Mouse (Mus musculus): ENCODE data around the gene Amy1. TPM values are rescaled to one million over a fixed set of nuclear protein-coding genes. Genes with fewer than 3 reads are reported as not detected.

Gene Amy1
- total and polyA plus RNA-seq, 3 experiments = 0.27 to 0.81 TPM; not detected in 1

GRCm38 (mm10) chr3:113629606-113630359 lies 23.3 kb upstream of the Amy1 start, which contains the start of gene Rnpc3 (continued):
- TF ChIP-seq POLR2A (IDR thresholded peaks at IDR 0.05; ENCODE audit: control insufficient read depth in 1 of 2, insufficient read depth in 1 of 2, low read depth in 1 of 2, low read length in 2 of 2, poor library complexity in 1 of 2) (peak; percentile 95 to 96), TCF12 (IDR thresholded peaks at IDR 0.05; ENCODE audit: low read depth, low read length) (peak; percentile 71; the same call in 1 of the 2 replicates), EP300 (IDR thresholded peaks at IDR 0.05; ENCODE audit: low read depth in 1 of 2, low read length in 2 of 2) (no peak), SMC3 (IDR thresholded peaks at IDR 0.05; ENCODE audit: low read depth, low read length) (no peak), ELF1 (IDR thresholded peaks at IDR 0.05; ENCODE audit: low read depth, low read length) (peak; percentile 86), GABPA (IDR thresholded peaks at IDR 0.05; ENCODE audit: low read depth, low read length) (no peak), ZNF384 (IDR thresholded peaks at IDR 0.05; ENCODE audit: low read depth, low read length) (no peak), SIN3A (IDR thresholded peaks at IDR 0.05; ENCODE audit: low read length) (peak; percentile 46; the same call in 1 of the 2 replicates), KAT2A (conservative IDR thresholded peaks at IDR 0.05; ENCODE audit: low read depth, low read length) (peak; percentile 67), ZMIZ1 (IDR thresholded peaks at IDR 0.05; ENCODE audit: low read depth, low read length) (peak; percentile 92), GATA1 (IDR thresholded peaks at IDR 0.05; ENCODE audit: low read depth, low read length) (0 out of 2 replicates have a peak, but pooled peaks have one; percentile 2), ZC3H11A (IDR thresholded peaks at IDR 0.05; ENCODE audit: low read depth, low read length) (no peak), MAZ (IDR thresholded peaks at IDR 0.05; ENCODE audit: low read depth, low read length) (no peak; the same call in 1 of the 2 replicates)

GRCm38 (mm10) chr3:113590844-113591243 lies 15.7 kb downstream of the Amy1 start:
- Histone ChIP-seq H3K27me3 (ENCODE audit: control insufficient read depth in 1 of 2, insufficient read depth in 2 of 2, low read length in 2 of 2) (no peaks in the 10 kb centered on the region), H3K79me2 (ENCODE audit: control insufficient read depth, insufficient read depth, low read length, poor library complexity) (no peaks in the 10 kb centered on the region)
- TF ChIP-seq TAL1 (IDR thresholded peaks at IDR 0.05; ENCODE audit: low read length) = peak; percentile 15; the same call in 1 of the 2 replicates
- TF ChIP-seq MYB (IDR thresholded peaks at IDR 0.05; ENCODE audit: low read depth, low read length) = no peak

GRCm38 (mm10) chr3:113574578-113574977 lies 31.9 kb downstream of the Amy1 start:
- Histone ChIP-seq H3K79me2 (ENCODE audit: control insufficient read depth, insufficient read depth, low read length, poor library complexity) (no peaks in the 10 kb centered on the region), H3K9me3 (replicated peaks; ENCODE audit: insufficient read depth, low read length) (no peaks in the 10 kb centered on the region), H3K27me3 (ENCODE audit: control insufficient read depth in 1 of 2, insufficient read depth in 2 of 2, low read length in 2 of 2) (no peaks in the 10 kb centered on the region), H3K4me1 (ENCODE audit: control insufficient read depth in 1 of 2, insufficient read depth in 2 of 2, low read length in 2 of 2) (no peaks in the 10 kb centered on the region), H3K4me3 (ENCODE audit: control insufficient read depth in 1 of 2, insufficient read depth in 1 of 2, low read depth in 2 of 2, low read length in 2 of 2) (no peak overlapping the region), H3K9ac (ENCODE audit: control insufficient read depth, low read depth, low read length, poor library complexity, severe bottlenecking) (no peak overlapping the region), H3K27ac (ENCODE audit: control insufficient read depth, low read depth, low read length) (no peak overlapping the region), H3K36me3 (ENCODE audit: control insufficient read depth in 1 of 2, insufficient read depth in 2 of 2, low read length in 2 of 2) (no peaks in the 10 kb centered on the region)
- no peak for DNase-seq (ENCODE audit: low read depth, low spot score)
- no peak for TF ChIP-seq MAZ (IDR thresholded peaks at IDR 0.05; ENCODE audit: low read depth, low read length)
- no peak for TF ChIP-seq ZNF384 (IDR thresholded peaks at IDR 0.05; ENCODE audit: low read depth, low read length)
- no peak for TF ChIP-seq MEF2A (IDR thresholded peaks at IDR 0.05; ENCODE audit: extremely low read depth, insufficient replicate concordance, low read depth, low read length, poor library complexity, severe bottlenecking)
- TF ChIP-seq NELFE (IDR thresholded peaks at IDR 0.05; ENCODE audit: low read depth, low read length) = no peak
- TF ChIP-seq RAD21 (IDR thresholded peaks at IDR 0.05; ENCODE audit: low read depth, low read length) = no peak
- no peak for TF ChIP-seq CTCF (IDR thresholded peaks at IDR 0.05 in 2 of 3, conservative IDR thresholded peaks at IDR 0.05 in 1 of 3; ENCODE audit: control insufficient read depth in 1 of 3, insufficient read depth in 1 of 3, low read depth in 2 of 3, low read length in 3 of 3, poor library complexity in 1 of 3, severe bottlenecking in 1 of 3)
- TF ChIP-seq CHD2 (IDR thresholded peaks at IDR 0.05; ENCODE audit: low read length) = no peak

More at GRCm38 (mm10) chr3:113590844-113591243, 15.7 kb downstream of the Amy1 start:
- Histone ChIP-seq H3K27ac (ENCODE audit: control insufficient read depth, low read depth, low read length) (no peak overlapping the region), H3K9ac (ENCODE audit: control insufficient read depth, low read depth, low read length, poor library complexity, severe bottlenecking) (no peak overlapping the region), H3K36me3 (ENCODE audit: control insufficient read depth in 1 of 2, insufficient read depth in 2 of 2, low read length in 2 of 2) (peaks cover 0 to 2% of the 10 kb centered on the region in 2 experiments; a peak in 1 of 4 replicates), H3K9me3 (replicated peaks; ENCODE audit: insufficient read depth, low read length) (no peaks in the 10 kb centered on the region), H3K4me1 (ENCODE audit: control insufficient read depth in 1 of 2, insufficient read depth in 2 of 2, low read length in 2 of 2) (no peaks in the 10 kb centered on the region), H3K4me3 (ENCODE audit: control insufficient read depth in 1 of 2, insufficient read depth in 1 of 2, low read depth in 2 of 2, low read length in 2 of 2) (no peak overlapping the region)
- DNase-seq (ENCODE audit: low read depth, low spot score) = peak; percentile 18
